Mouse (Mus musculus) embryonic facial prominence, embryonic 14.5 days (tissue): ENCODE measurements around the gene 1500009L16Rik. TPM values are rescaled to one million over a fixed set of nuclear protein-coding genes. Genes with fewer than 3 reads are reported as not detected.
A peak's percentile ranks its signal among the peaks of the same experiment; 100 is the strongest.

Source experiments
- ATAC-seq: fragments of 200-750 bp; cut with Nextera tagmentation; 2 replicates; pipeline ENCODE4 v1.8.0; 2017; ENCODE audit warnings: low read depth, moderate number of reproducible peaks, moderate TSS enrichment
- DNase-seq: peaks from one replicate; pipeline ENCODE4 v3.0.0-alpha.2; 2015; ENCODE audit warnings: low spot score
- H3K27ac ChIP-seq: fragments of 300-500 bp; sonication (generic); replicated peaks from 2 replicates; pipeline ENCODE4 v1.5.1; 2014; ENCODE audit warnings: low read depth, mild to moderate bottlenecking, low read length, moderate library complexity
- H3K27me3 ChIP-seq: fragments of 300-500 bp; sonication (generic); replicated peaks from 2 replicates; pipeline ENCODE4 v1.6.1; 2014; ENCODE audit warnings: low read length; ENCODE audit not compliant: control insufficient read depth, insufficient read depth
- H3K36me3 ChIP-seq: fragments of 300-500 bp; sonication (generic); 2 replicates; pipeline ENCODE4 v1.6.1; 2014; ENCODE audit warnings: low read length, mixed read lengths; ENCODE audit not compliant: control insufficient read depth, insufficient read depth
- H3K4me1 ChIP-seq: fragments of 300-500 bp; sonication (generic); 2 replicates; pipeline ENCODE4 v1.6.1; 2014; ENCODE audit warnings: antibody characterized with exemption, low read length; ENCODE audit not compliant: control insufficient read depth, insufficient read depth
- H3K4me2 ChIP-seq: fragments of 300-500 bp; sonication (generic); 2 replicates; pipeline ENCODE4 v1.6.1; 2014; ENCODE audit warnings: low read depth, mild to moderate bottlenecking, low read length, moderate library complexity, mixed read lengths
- H3K4me3 ChIP-seq: fragments of 300-500 bp; sonication (generic); 2 replicates; pipeline ENCODE4 v1.5.1; 2014; ENCODE audit warnings: low read depth, mild to moderate bottlenecking, low read length
- H3K9ac ChIP-seq: fragments of 300-500 bp; sonication (generic); 2 replicates; pipeline ENCODE4 v1.6.1; 2014; ENCODE audit warnings: low read depth, mild to moderate bottlenecking, low read length, moderate library complexity, mixed read lengths
- H3K9me3 ChIP-seq: fragments of 300-500 bp; sonication (generic); 2 replicates; pipeline ENCODE4 v1.6.1; 2016; ENCODE audit warnings: low read length; ENCODE audit not compliant: control insufficient read depth
- WGBS: fragments of 180-500 bp; shearing (Covaris S2); extraction: QIAGEN DNeasy Blood & Tissue Kit; methylation state at CpG from one replicate; pipeline ENCODE4 v1.1.7; 2014; 5-methylcytosine and 5-hydroxymethylcytosine counted together
- polyA plus RNA-seq: library from polyadenylated mRNA; unstranded; fragments of >200 nt; fragmentation: Nextera tagmentation; extraction: Ambion mirVana; gene quantifications from 2 replicates; pipeline ENCODE4 v1.2.1, GENCODE M21; 2014

Gene 1500009L16Rik
- polyA plus RNA-seq: 22.7 and 25.8 TPM in 2 replicates

DNA sequence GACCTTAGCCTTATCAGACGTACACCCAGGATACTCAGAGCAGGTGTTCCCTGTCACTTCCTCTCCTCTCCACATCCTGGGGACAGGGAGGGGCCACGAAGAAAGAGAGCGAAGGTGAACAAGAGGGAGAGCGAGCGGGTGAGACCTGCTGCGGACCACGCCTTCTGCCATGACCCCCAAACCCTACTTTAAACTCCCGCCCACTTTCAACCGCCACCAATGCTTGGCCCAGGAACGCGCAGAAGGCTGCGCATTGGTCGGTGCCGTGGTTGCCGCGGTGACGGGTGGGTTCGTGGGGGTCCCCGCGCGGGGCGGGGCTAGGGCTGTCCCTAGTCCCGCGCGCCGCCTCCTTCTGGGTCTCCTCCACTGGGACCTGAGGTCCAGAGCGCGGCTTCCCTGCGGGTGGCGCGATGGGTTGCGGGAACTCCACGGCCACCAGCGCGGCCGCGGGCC lies at the start of gene 1500009L16Rik:
1500009L16Rik (plus strand) TSS at position 287 of the 453 bp plus-strand sequence.
- no peaks in the 10 kb centered on the region for H3K4me1 ChIP-seq
- H3K36me3 ChIP-seq: no peaks in the 10 kb centered on the region
- under 1% methylated on average over 22 of the region's 37 CpGs for WGBS

DNA sequence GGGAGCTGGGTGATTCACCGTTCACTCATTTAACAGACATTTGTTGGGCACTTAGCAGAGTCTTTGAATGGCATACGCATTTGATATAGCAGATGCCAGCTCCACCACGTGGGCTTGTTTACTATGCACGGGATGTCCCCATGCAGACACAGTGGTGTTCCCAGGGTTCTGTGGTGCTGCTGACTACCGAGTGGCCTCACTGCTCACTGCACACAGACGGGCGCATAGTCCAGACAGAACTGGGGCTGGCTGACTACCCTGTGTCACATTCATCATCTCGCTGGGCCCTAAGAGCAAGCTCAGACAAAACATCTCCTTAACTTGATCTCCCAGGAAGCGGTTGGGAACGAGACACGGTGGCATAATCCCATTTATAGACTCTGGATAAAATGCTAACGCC lies 41.3 kb upstream of the 1500009L16Rik start:
- Histone ChIP-seq H3K9me3 (no peaks in the 10 kb centered on the region), H3K36me3 (no peaks in the 10 kb centered on the region), H3K27me3 (no peaks in the 10 kb centered on the region), H3K27ac (no peak overlapping the region), H3K4me3 (no peak overlapping the region), H3K4me2 (no peak overlapping the region), H3K4me1 (no peaks in the 10 kb centered on the region), H3K9ac (no peak overlapping the region)
- ATAC-seq (no peak), DNase-seq (no peak)
- WGBS: 79% methylated on average over 12 of the region's 12 CpGs

More for the DNA sequence above, at the start of gene 1500009L16Rik:
- ATAC-seq (peak; percentile 98), DNase-seq (peak; percentile 92)
- Histone ChIP-seq H3K4me2 (peak within 1 kb of the TSS; percentile 87), H3K27ac (no peak within 1 kb of the TSS), H3K27me3 (no peaks in the 10 kb centered on the region; the same call in 1 of the 2 replicates), H3K4me3 (peak within 1 kb of the TSS; percentile 73), H3K9me3 (0 out of 2 replicates have a peak, but pooled peaks cover 6% of the 10 kb centered on the region), H3K9ac (peak within 1 kb of the TSS; percentile 76)

DNA sequence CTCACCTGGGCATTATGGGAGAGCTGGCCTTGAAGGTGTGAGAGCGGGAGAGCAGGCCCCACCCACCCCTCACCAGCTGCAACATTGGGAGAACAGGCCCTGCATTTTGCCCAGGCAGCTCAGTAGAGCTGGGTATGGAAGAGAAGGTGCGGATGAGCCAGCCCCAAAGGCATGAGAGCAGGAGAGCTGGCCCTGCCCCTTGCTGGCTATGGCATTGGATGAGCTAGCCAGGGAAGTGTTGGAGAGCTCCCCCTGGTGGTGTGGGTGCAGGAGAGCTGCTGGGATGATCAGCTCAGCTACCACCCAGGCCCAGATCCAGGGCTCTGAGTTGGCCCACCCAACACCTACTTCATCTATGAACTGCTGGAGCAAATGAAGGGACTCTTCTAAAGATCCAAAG lies 34.5 kb upstream of the 1500009L16Rik start:
- no peak overlapping the region for H3K27ac ChIP-seq
- no peaks in the 10 kb centered on the region for H3K36me3 ChIP-seq
- WGBS: 94% methylated on average over 2 of the region's 2 CpGs
- H3K4me3 ChIP-seq: no peak overlapping the region
- no peaks in the 10 kb centered on the region for H3K4me1 ChIP-seq
- H3K4me2 ChIP-seq: no peak overlapping the region
- no peaks in the 10 kb centered on the region for H3K27me3 ChIP-seq
- no peak overlapping the region for H3K9ac ChIP-seq
- H3K9me3 ChIP-seq: no peaks in the 10 kb centered on the region
- ATAC-seq (no peak), DNase-seq (no peak)

DNA sequence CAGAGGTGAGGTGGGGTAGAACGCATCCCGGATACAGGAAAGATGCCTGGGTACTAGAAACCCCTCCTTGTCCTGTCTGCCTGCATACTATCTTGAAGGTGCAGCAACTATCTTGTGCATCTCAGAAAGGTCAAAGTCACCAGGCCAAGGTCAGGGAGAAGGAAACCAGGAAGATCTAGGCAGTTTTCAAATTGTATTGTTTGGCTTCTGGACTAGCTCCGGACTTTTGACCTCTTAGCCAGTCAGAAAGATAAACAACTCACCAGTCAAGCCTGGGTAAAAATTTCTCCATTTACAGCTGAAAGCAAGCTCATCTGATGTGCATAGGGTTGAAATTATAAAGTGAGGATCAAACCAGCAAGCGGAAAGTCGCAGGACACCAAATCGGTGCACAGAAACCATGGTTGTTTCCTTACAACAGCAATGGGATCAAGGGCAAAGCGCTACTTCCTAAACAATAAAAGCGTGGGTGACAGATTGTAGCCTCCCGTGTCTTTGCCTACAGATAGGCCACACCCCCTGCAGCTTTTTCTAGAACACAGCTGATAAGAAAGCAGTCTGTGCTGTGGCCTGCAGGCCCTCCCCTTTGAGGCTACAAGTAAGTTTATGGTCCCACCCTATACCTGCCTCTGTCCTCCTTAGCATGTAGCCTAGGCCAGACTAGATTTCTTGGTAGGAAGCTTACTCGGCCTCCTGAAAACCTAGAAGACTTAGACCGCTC lies 30.3 kb upstream of the 1500009L16Rik start:
- 84% methylated on average over 11 of the region's 11 CpGs for WGBS
- ATAC-seq (no peak), DNase-seq (no peak)
- no peaks in the 10 kb centered on the region for H3K9me3 ChIP-seq
- no peak overlapping the region for H3K9ac ChIP-seq
- H3K27me3 ChIP-seq: no peaks in the 10 kb centered on the region
- no peak overlapping the region for H3K4me3 ChIP-seq
- no peaks in the 10 kb centered on the region for H3K36me3 ChIP-seq
- no peak overlapping the region for H3K27ac ChIP-seq
- no peak overlapping the region for H3K4me2 ChIP-seq
- no peaks in the 10 kb centered on the region for H3K4me1 ChIP-seq

DNA sequence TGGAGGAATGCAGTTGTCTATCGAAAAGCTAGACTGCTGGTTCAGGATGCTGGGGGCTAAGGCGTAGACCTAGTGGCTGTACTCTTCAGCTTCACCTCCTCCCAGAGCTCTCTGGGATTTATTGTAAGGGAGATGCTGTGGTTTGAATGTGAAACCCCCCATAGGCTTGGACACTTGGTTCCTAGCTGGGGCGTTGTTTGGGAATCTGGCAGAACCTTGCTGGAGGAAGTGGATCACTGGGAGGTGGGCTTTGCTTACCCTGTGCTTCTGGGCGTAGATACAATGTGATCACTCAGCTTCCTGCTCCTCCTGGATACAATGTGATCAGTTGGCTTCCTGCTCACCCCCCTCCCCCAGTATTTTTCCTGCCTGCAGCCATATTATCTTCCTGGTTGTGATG lies 26.4 kb upstream of the 1500009L16Rik start:
- Histone ChIP-seq H3K9ac (no peak overlapping the region), H3K36me3 (no peaks in the 10 kb centered on the region), H3K9me3 (no peaks in the 10 kb centered on the region), H3K4me2 (no peak overlapping the region), H3K27me3 (no peaks in the 10 kb centered on the region), H3K4me3 (no peak overlapping the region), H3K4me1 (no peaks in the 10 kb centered on the region), H3K27ac (no peak overlapping the region)
- DNase-seq: no peak
- WGBS: 83% methylated on average over 4 of the region's 4 CpGs
- ATAC-seq: no peak

DNA sequence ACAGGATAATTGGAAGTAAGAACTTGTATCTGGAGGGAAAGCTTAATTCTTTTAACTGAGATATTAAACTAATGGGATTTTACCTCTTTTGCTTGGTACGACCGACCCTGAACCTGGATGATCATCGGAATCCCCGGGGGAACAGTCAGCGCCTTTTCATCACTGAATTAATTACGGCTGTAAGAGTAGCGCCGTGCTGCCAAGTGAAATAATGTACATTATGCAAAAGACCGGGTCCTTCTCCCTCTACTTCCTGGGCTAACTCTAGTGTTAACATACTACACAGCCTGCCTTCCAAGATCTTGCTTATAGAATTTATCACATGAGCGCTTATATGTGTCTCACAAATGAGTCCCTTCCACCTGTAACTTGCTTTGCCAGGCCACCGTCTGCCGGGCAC lies 16.0 kb upstream of the 1500009L16Rik start:
- Histone ChIP-seq H3K9me3 (0 out of 2 replicates have a peak, but pooled peaks cover 7% of the 10 kb centered on the region), H3K4me2 (no peak overlapping the region), H3K9ac (no peak overlapping the region), H3K4me1 (peaks cover 7% of the 10 kb centered on the region), H3K4me3 (no peak overlapping the region), H3K36me3 (no peaks in the 10 kb centered on the region), H3K27me3 (no peaks in the 10 kb centered on the region), H3K27ac (no peak overlapping the region)
- WGBS: 85% methylated on average over 12 of the region's 12 CpGs
- ATAC-seq: no peak
- DNase-seq: no peak

DNA sequence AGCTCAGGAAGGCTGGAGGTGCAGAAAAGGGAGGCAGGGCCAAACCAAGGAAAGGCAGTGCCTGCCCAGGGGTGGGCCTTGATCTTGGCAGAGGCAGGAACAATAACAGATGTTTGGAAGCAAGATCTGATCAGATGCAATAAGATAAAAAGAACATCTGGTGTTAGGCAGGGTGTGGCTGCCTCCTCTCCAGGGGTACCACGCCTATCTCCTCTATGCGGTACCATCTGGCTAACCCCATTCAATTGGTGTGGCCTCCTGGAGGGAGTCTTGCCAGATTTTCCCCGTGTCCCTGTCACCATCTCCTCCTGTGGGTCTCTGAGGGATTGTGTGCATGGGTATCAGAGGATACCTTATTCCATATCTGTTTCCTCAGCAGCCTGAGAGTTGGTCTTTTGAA lies 12.7 kb upstream of the 1500009L16Rik start:
- Histone ChIP-seq H3K4me3 (no peak overlapping the region), H3K27ac (no peak overlapping the region), H3K9ac (no peak overlapping the region), H3K27me3 (no peaks in the 10 kb centered on the region), H3K36me3 (no peaks in the 10 kb centered on the region), H3K9me3 (no peaks in the 10 kb centered on the region), H3K4me1 (peaks cover 13% of the 10 kb centered on the region), H3K4me2 (no peak overlapping the region)
- 42% methylated on average over 3 of the region's 3 CpGs for WGBS
- no peak for DNase-seq
- no peak for ATAC-seq

DNA sequence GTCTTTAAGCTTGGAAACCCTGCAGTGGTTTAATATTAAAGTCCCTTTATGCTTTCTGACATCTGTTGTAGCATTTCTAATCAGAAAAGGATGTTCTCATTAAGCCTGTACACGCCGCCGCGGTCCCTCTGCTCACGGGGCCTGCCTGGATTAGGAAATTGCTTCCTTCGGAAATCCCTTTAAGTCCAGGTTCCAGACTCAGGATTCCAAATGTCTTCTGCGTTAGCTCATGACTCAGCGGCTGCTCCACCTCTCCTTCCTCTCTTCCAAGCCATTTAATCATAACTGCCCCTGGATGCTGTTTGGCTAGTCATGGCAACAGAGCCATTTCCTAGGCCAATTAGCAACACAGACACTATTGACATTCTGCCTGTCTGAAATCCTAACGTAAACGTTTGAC lies 10.9 kb upstream of the 1500009L16Rik start:
- H3K27ac ChIP-seq: no peak overlapping the region; the same call in 1 of the 2 replicates
- ATAC-seq (peak; percentile 75; the same call in 1 of the 2 replicates), DNase-seq (peak; percentile 85)
- no peak overlapping the region for H3K4me3 ChIP-seq
- H3K9me3 ChIP-seq: no peaks in the 10 kb centered on the region
- 0 out of 2 replicates have a peak overlapping the region, but pooled peaks have one; percentile 4 for H3K4me2 ChIP-seq
- H3K27me3 ChIP-seq: no peaks in the 10 kb centered on the region
- no peaks in the 10 kb centered on the region for H3K36me3 ChIP-seq
- 34% methylated on average over 10 of the region's 10 CpGs for WGBS
- no peak overlapping the region for H3K9ac ChIP-seq
- H3K4me1 ChIP-seq: peaks cover 13% of the 10 kb centered on the region
